Mouse (Mus musculus) midbrain, embryonic 14.5 days (tissue): ENCODE data around the gene Adam1b. TPM values are rescaled to one million over a fixed set of nuclear protein-coding genes. Genes with fewer than 3 reads are reported as not detected.
A peak's percentile ranks its signal among the peaks of the same experiment; 100 is the strongest.
"Not testable (repeated sequence)": the region's sequence is repeated elsewhere in the genome, so short reads cannot be mapped to it uniquely, and the experiment has no call there.

ENCODE experiments used
- ATAC-seq: fragments of 200-750 bp; cut with Nextera tagmentation; 2 replicates; pipeline ENCODE4 v1.8.0; 2017; ENCODE audit warnings: moderate number of reproducible peaks, moderate library complexity; ENCODE audit not compliant: low FRiP score, low TSS enrichment
- DNase-seq: peaks from one replicate; pipeline ENCODE4 v3.0.0-alpha.2; 2015
- H3K27ac ChIP-seq: fragments of 300-500 bp; sonication (generic); replicated peaks from 2 replicates; pipeline ENCODE4 v1.5.1; 2014; ENCODE audit warnings: mild to moderate bottlenecking, low read depth, low read length, moderate library complexity
- H3K27me3 ChIP-seq: fragments of 300-500 bp; sonication (generic); 2 replicates; pipeline ENCODE4 v1.6.1; 2014; ENCODE audit warnings: low read length, control low read depth, mixed read lengths; ENCODE audit not compliant: control insufficient read depth, insufficient read depth
- H3K36me3 ChIP-seq: fragments of 300-500 bp; sonication (generic); 2 replicates; pipeline ENCODE4 v1.6.1; 2014; ENCODE audit warnings: low read length, control low read depth; ENCODE audit not compliant: control insufficient read depth, insufficient read depth
- H3K4me1 ChIP-seq: fragments of 300-500 bp; sonication (generic); 2 replicates; pipeline ENCODE4 v1.6.1; 2014; ENCODE audit warnings: mild to moderate bottlenecking, antibody characterized with exemption, low read length, control low read depth; ENCODE audit not compliant: control insufficient read depth, insufficient read depth
- H3K4me2 ChIP-seq: fragments of 300-500 bp; sonication (generic); 2 replicates; pipeline ENCODE4 v1.6.1; 2014; ENCODE audit warnings: mild to moderate bottlenecking, low read length, moderate library complexity
- H3K4me3 ChIP-seq: fragments of 300-500 bp; sonication (generic); replicated peaks from 2 replicates; pipeline ENCODE4 v1.5.1; 2014; ENCODE audit warnings: low read depth, low read length
- H3K9ac ChIP-seq: fragments of 300-500 bp; sonication (generic); replicated peaks from 2 replicates; pipeline ENCODE4 v1.6.1; 2014; ENCODE audit warnings: mild to moderate bottlenecking, low read length, moderate library complexity
- H3K9me3 ChIP-seq: fragments of 300-500 bp; sonication (generic); 2 replicates; pipeline ENCODE4 v1.6.1; 2016; ENCODE audit warnings: low read length, control low read depth, mixed read lengths; ENCODE audit not compliant: control insufficient read depth
- WGBS: fragments of 180-500 bp; shearing (Covaris S2); extraction: QIAGEN DNeasy Blood & Tissue Kit; methylation state at CpG from one replicate; pipeline ENCODE4 v1.1.7; 2014; 5-methylcytosine and 5-hydroxymethylcytosine counted together
- polyA plus RNA-seq: library from polyadenylated mRNA; unstranded; fragments of >200 nt; fragmentation: Nextera tagmentation; extraction: Ambion mirVana; gene quantifications from 2 replicates; pipeline ENCODE4 v1.2.1, GENCODE M21; 2014

Gene Adam1b
- polyA plus RNA-seq, 1 experiment from 2014 or later: 0.08 TPM

DNA sequence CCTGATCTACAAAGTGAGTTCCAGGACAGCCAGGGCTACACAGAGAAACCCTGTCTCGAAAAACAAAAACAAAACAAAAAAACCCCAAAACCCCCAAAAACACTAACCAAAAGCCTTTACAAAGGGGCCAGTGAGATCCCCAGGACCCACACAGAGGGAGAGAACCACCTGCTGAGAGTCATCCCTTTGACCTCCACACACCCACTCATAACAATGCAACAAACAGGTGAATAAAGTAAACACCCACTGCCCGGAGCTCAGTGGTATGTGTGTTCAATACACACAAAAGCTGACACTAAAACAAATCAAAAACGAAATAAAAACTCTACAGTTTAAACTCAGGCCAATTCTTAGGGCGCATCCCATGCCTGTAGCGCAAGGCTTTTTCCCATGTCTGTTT, 36.8 kb upstream of the Adam1b start:
- peaks cover 18% of the 10 kb centered on the region for H3K4me1 ChIP-seq
- no peak overlapping the region for H3K4me3 ChIP-seq
- ATAC-seq (no peak), DNase-seq (no peak)
- no peaks in the 10 kb centered on the region for H3K27me3 ChIP-seq
- H3K9ac ChIP-seq: no peak overlapping the region
- peaks cover 30% of the 10 kb centered on the region for H3K36me3 ChIP-seq
- H3K4me2 ChIP-seq: no peak overlapping the region
- no peak overlapping the region for H3K27ac ChIP-seq
- no peaks in the 10 kb centered on the region for H3K9me3 ChIP-seq
- 95% methylated on average over 5 of the region's 5 CpGs for WGBS

DNA sequence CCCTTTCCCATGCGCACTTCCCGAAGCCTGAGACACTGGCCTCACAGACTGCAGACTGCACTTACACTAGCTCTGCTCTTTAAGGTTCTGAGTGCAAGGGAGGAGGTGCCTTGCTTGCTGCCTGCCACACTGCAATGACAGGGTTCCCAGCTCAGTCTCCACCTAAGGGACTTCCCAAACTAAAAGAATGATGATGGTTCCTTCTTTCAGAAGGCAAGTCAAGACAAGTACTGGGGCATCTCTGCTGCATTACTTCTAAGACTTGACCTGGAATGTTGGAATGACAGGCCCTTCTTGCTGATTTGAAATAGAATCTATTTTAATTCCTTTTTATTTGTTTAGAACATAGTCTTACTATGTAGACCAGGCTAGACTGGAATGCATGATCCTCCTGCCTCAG, 34.4 kb upstream of the Adam1b start:
- DNase-seq (no peak), ATAC-seq (no peak)
- no peaks in the 10 kb centered on the region for H3K9me3 ChIP-seq
- H3K27me3 ChIP-seq: no peaks in the 10 kb centered on the region
- peaks cover 50% of the 10 kb centered on the region for H3K36me3 ChIP-seq
- H3K4me2 ChIP-seq: no peak overlapping the region
- H3K9ac ChIP-seq: no peak overlapping the region
- H3K4me3 ChIP-seq: no peak overlapping the region
- H3K4me1 ChIP-seq: no peaks in the 10 kb centered on the region
- WGBS: 91% methylated on average over 2 of the region's 2 CpGs
- no peak overlapping the region for H3K27ac ChIP-seq

DNA sequence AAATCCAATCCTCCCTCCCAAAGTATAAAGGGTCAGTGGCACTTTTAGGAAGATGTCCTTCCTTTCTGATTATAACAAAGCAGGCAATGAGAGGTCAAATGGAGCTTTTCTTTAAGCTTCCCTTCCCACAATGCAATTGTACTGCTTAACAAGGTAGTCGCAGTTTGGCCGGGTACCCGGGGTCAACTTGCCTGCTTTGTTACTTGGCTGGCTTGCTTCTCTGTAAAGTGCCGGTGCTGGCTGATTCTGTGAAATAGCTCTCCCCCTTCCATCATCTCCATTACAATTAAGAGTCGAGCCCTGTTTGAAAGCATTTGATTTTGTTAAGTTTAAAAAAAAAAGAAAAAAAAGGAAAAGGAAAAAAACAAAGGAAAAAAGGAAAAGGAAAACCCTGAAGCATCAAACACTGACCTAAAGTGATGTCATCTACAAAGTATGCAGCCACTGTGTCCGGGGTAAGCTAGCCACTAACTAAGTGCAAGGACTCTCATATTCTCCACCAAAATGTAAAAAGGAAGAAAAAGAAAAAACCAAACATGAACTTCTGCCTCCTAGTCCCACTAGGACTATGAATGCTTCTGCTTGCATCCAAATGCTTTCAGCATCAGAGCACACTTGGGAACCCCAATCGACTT, 33.8 kb upstream of the Adam1b start:
- H3K27me3 ChIP-seq: no peaks in the 10 kb centered on the region
- H3K36me3 ChIP-seq: peaks cover 54% of the 10 kb centered on the region
- H3K4me1 ChIP-seq: no peaks in the 10 kb centered on the region
- WGBS: 75% methylated on average over 7 of the region's 7 CpGs
- H3K27ac ChIP-seq: no peak overlapping the region
- no peak overlapping the region for H3K4me2 ChIP-seq
- no peak overlapping the region for H3K9ac ChIP-seq
- H3K4me3 ChIP-seq: no peak overlapping the region
- DNase-seq: no peak
- H3K9me3 ChIP-seq: no peaks in the 10 kb centered on the region
- no peak for ATAC-seq

DNA sequence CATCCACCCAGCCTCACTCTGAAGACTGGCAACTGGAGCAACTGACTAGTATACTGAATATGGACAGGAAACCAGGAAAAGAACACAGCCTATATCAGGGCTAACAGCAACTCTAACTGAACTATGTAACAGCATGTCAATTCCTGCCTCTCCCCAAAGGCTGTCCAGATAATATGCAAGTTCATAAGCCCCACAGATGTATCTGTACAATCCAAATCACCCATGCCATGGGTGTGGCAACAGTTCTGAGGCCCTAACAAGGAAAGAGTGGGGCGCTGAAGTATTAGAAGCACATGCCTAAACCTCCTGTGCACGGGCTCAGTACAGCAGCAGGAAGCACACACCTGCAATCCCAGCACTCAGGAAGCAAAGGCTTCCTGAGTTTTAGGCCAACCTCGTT, 31.9 kb upstream of the Adam1b start:
- WGBS: 93% methylated on average over 3 of the region's 3 CpGs
- peaks cover 71% of the 10 kb centered on the region for H3K36me3 ChIP-seq
- no peak for DNase-seq

DNA sequence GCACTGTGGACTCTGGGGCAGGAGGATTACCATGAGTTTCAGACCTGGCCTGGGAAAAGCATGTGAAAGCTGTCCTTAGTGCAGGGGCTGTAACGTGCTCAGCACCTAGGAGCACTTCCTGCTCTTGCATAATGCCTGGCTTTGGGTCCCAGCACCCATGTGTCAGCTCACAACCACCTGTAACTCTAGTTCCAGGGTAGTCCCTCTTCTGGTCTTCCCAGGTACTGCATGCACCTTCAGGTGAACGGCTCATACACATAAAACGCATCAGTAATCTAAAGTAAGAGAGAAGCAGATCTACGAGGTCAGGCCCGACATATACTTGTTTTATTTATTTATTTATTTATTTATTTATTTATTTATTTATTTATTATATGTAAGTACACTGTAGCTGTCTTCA, 31.3 kb upstream of the Adam1b start:
- H3K27ac ChIP-seq: no peak overlapping the region
- DNase-seq (peak; percentile 37), ATAC-seq (no peak)
- no peaks in the 10 kb centered on the region for H3K9me3 ChIP-seq
- H3K9ac ChIP-seq: no peak overlapping the region
- no peaks in the 10 kb centered on the region for H3K4me1 ChIP-seq
- H3K4me3 ChIP-seq: no peak overlapping the region
- no peaks in the 10 kb centered on the region for H3K27me3 ChIP-seq
- no peak overlapping the region for H3K4me2 ChIP-seq
- WGBS: 93% methylated on average over 5 of the region's 5 CpGs
- peaks cover 77% of the 10 kb centered on the region for H3K36me3 ChIP-seq

More for the DNA sequence above, 31.9 kb upstream of the Adam1b start:
- Histone ChIP-seq H3K4me2 (no peak overlapping the region), H3K9ac (no peak overlapping the region), H3K4me1 (no peaks in the 10 kb centered on the region), H3K4me3 (no peak overlapping the region), H3K27ac (no peak overlapping the region), H3K9me3 (no peaks in the 10 kb centered on the region), H3K27me3 (no peaks in the 10 kb centered on the region)
- ATAC-seq: no peak

DNA sequence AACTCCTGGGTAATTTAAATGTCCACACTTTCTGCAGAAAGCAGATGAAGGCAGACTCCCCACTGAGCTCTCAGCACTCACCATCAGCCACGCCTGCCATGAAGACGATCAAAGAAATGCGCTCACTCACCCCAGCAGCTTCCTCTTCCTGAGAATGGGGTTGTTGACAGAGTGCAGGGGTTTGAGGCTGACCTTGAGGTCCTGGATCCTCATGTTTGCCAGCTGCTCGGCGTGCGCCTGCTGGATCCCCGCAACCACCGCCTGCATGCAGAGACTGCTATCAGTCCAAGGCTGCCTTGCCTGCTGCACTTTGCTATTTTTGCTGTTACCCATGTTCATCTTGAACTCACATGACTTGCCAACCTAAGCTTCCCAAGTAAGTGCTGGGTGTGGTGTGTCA, 23.7 kb upstream of the Adam1b start:
- DNase-seq (no peak), ATAC-seq (no peak)
- WGBS: 84% methylated on average over 8 of the region's 8 CpGs
- no peak overlapping the region for H3K4me2 ChIP-seq
- H3K4me3 ChIP-seq: no peak overlapping the region
- no peak overlapping the region for H3K27ac ChIP-seq
- no peaks in the 10 kb centered on the region for H3K4me1 ChIP-seq
- peaks cover 84% of the 10 kb centered on the region for H3K36me3 ChIP-seq
- H3K9ac ChIP-seq: no peak overlapping the region
- H3K27me3 ChIP-seq: no peaks in the 10 kb centered on the region
- H3K9me3 ChIP-seq: no peaks in the 10 kb centered on the region

DNA sequence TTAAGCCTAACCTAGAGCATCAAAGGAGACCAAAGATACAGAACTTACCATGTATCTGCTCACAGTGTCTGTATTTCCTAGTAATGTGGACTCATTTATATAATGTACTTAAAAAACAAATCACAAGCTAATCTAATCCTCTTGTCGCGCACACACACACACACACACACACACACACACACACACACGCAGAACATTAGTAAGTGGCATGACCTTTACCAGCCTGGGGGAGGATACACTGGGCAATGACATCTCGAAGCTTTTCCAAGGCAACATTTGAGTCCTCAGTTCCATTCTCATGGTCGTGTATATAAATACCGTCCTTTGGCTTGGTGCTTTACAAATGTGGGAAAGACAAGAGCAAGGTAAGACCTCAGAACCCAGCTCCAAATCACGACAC, 23.3 kb upstream of the Adam1b start:
- Histone ChIP-seq H3K9me3 (no peaks in the 10 kb centered on the region), H3K4me2 (no peak overlapping the region), H3K27ac (no peak overlapping the region), H3K9ac (no peak overlapping the region), H3K4me1 (no peaks in the 10 kb centered on the region), H3K4me3 (no peak overlapping the region), H3K36me3 (peaks cover 85% of the 10 kb centered on the region), H3K27me3 (no peaks in the 10 kb centered on the region)
- ATAC-seq (no peak), DNase-seq (no peak)
- WGBS: 92% methylated on average over 7 of the region's 7 CpGs

DNA sequence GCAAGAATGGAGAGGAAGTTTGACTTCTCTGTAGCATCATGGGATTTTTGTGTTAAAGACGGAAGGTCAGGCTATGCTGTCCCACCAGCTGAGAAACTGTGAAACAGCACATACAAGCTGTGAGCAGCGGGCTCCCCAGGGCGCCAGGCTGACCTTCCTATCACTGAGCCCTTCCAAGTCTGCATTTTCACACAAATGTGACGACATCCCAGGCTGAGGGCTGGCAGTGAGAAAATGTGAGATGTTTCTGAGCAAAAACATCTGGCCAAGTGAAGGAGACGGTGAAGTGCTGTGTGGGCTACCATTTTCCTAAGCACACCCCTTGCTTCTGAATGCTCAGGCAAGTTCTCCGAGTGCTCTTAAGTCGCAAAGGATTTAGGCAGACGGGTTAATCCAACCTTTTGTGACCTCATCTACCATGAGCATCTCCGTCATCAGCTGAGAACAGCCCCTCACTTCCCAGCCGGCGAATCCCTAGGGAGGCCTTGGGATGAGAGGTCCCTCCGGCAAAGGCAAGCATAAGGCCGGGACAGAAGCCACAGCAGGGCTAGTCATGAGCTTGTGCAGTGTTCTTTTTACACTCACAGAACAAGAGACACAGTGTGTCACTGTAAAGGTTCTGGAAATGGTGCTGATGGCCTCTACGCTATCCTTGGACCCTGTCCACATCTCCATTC, 22.7 kb upstream of the Adam1b start:
- H3K9me3 ChIP-seq: no peaks in the 10 kb centered on the region
- ATAC-seq (no peak), DNase-seq (no peak)
- 90% methylated on average over 14 of the region's 14 CpGs for WGBS
- no peak overlapping the region for H3K9ac ChIP-seq
- H3K36me3 ChIP-seq: peaks cover 85% of the 10 kb centered on the region
- H3K27ac ChIP-seq: no peak overlapping the region
- H3K4me2 ChIP-seq: no peak overlapping the region
- no peaks in the 10 kb centered on the region for H3K27me3 ChIP-seq
- no peak overlapping the region for H3K4me3 ChIP-seq
- no peaks in the 10 kb centered on the region for H3K4me1 ChIP-seq

DNA sequence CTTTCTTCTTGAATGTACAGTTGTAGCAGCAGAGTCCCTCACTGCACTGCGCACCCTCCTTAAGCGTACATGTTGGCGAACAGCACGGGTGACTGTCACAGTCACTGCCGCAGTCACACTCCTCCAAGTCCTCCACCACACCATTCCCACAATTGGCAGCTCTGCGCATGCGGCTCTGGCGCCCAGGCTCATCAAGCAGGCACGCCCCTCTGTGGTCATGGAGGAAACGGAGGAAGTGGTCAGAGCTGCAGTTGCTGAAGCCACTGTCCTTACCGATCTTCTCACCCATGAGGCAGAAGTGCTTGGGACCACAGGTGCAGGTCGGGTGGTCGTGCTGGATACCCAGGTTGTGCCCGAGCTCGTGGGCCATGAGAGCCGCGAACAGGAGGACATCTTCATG, 16.5 kb upstream of the Adam1b start:
- not testable (repeated sequence) for H3K4me3 ChIP-seq, H3K27ac ChIP-seq, H3K9ac ChIP-seq, H3K27me3 ChIP-seq, H3K9me3 ChIP-seq, H3K4me2 ChIP-seq, ATAC-seq, H3K4me1 ChIP-seq, DNase-seq
- 93% methylated on average over 11 of the region's 17 CpGs for WGBS
- H3K36me3 ChIP-seq: peaks cover 56% of the 10 kb centered on the region
